Mouse (Mus musculus): Measurements from ENCODE around the gene Prcc.

Prcc gene

GRCm38 (mm10) chr3:87885281-87886003 lies at the start of gene Prcc:
Gene Prcc (minus strand): TSS chr3:87885608.
- DNase-seq = peak; percentile 88 to 98

DNA sequence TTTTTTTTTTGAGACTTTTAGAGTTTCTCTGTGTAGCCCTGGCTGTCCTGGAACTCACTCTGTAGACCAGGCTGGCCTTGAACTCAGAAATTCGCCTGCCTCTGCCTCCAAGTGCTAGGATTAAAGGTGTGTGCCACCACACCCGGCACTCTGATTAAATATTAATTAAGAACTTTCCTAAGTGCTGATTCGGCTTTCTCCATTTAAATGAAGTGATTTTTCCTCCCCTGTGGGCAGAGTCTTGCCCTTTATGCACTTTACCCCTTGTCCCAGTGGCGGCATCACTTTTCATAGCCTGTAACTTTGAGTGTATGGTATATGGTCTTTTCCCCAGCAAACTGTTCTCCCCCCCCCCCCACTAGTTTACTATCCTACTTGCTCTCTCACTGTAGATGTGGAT lies 49.8 kb upstream of the Prcc start:
- DNase-seq = no peak

GRCm38 (mm10) chr3:87934501-87934900 lies 49.1 kb upstream of the Prcc start:
- no peak for DNase-seq

- no peak for DNase-seq
Observed at GRCm38 (mm10) chr3:87934026-87934425, 48.6 kb upstream of the Prcc start.

- DNase-seq = peak; percentile 97 to 98
Observed at GRCm38 (mm10) chr3:87930078-87930795, 44.8 kb upstream of the Prcc start, which contains the start of the genes Isg20l2 and Rrnad1. Gene Isg20l2 (plus strand): TSS chr3:87930314. Gene Rrnad1 (minus strand): TSS chr3:87930717.

DNA sequence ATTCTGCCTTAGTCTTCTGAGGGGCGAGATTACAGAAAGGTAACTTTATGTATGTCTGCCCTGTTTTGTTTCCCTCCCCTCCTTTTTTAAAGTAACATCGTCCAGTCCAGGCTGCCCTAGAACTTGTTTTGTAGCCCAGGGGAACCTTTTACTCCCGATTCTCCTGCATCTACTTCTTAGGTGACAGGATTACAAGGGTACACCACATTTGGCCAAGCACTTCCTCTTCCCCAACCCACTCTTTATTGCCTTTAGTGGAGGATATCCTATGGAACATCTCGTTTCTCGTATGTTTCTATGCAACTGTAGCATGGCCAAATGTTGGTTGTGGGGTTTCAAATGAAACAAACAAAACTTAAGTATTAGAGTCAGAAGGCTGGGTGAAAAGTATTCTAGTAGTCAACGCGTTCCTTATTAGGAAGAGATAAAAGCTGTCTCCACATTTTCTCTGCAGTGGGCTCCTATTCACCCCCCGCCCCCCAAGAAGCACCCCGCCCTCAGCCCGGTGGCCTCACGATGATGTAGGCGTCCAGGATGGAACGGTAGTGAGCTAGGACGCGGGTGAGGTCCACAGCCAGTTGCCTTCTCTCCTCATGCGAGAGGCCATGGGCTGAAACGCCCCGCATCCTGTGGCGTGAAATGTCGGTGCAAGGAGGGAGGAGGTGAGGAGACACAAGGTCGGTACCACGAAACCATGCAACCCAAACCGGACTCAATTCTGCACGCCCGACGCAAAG lies 44.1 kb upstream of the Prcc start:
- no peak for DNase-seq

DNA sequence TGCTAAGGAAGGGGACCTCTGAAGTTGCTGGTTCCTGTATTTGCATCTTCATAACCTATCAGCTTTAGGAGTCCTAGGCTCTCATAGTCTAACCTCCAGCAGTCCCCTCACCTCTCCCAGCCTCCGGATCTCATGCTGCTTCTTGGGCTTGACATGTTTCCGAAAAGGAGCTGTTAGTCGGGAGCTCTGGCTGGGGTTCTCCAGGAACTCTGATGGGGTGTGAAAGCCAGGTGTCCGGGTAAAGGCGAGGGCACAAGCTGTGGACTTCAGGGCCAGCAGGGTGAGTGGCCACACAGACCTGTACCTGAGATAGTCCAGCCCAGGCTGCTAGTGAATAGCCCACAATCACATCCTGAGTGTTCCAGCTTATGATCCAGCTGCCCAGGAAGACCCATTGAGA lies 42.0 kb upstream of the Prcc start:
- no peak for DNase-seq

DNA sequence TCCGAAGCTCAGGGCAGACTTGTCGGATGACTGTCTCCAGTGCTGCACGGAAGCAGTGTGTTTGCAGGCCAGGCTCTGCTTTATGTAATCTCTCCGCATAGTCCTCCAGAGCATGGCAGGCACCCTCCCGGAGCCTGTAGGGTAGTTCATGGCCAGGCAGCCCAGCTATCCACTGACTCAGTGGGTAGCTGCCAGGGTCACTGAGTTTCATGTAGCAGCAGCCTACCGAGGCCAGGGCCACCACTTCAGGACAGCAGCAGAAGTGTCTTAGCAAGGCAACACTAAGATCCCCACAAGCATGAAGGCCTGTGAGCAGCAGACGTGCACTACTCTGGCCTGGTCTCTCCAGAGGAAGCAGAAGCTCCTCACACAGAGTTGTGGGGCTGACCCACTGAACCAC lies 39.6 kb upstream of the Prcc start:
- no peak for DNase-seq

DNA sequence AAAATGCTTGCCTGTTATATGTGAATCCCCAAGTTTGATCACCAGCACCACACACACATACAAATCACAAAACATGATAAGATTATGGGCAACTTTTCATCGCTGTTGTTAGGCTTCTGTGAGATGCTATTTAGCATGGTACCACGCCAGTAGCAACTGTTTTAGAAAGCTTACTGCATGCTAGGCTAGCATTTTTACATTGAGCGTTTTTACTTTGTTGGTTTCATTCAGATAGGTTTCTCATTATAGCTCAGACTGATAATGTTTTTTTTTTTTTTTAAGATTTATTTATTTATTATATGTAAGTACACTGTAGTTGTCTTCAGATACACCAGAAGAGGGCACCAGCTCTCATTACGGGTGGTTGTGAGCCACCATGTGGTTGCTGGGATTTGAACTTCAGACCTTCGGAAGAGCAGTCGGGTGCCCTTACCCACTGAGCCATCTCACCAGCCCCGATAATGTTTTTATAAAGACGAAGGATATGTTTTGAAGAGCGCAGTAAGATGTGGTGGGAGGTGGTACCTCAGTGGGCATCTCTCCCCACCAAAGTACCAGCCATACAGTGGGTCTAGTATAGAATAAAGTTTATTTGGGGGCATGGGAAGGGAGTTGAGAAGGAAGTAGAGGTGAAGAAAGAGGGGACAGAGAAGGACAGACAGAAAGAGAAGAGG lies 35.0 kb upstream of the Prcc start:
- DNase-seq = no peak

DNA sequence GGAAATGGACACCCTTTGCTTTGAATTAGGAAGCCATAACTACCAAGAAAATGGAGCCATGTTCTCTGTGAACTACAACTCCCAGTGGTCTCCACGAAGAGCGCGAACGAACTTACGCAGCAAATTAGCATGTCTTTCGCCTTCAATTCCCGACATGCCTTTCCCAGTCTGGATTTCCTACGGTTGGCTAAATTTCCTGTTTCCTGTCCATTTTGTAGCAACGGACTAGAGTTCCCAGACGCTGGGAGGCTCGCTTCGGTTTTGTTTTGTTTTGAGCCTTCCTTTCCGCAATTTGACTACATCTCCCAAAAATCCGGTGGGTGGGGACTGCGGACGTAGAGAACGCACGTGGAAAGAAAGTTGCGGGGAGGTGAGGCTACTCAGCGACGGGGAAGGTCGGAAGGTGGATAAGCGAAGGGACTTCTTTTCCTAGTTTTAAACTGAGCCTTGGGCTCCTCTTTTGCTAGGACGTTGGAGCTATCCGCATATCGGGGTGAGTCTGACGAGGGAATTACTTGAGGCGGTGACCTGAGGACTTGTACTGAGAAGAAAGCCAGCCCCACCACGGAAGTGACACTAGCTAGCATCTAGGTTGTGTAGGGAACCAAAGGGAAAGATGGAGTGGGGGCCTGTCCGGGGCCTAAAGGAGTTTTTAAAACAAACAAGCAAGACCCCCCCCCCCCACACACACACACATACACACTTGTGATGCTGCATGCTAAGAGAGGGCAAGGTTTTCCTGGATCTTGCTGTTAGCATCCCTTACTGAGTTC lies 34.1 kb upstream of the Prcc start, which contains the start of gene Mrpl24:
TSS of gene Mrpl24 (plus strand) at position 171 of the 773 bp plus-strand sequence.
- peak; percentile 78 to 88 for DNase-seq

- DNase-seq = peak in 1 of 2 experiments; percentile 2
Observed at GRCm38 (mm10) chr3:87918551-87918950, 33.1 kb upstream of the Prcc start.

GRCm38 (mm10) chr3:87916990-87917389 lies 31.6 kb upstream of the Prcc start:
- no peak for DNase-seq

DNA sequence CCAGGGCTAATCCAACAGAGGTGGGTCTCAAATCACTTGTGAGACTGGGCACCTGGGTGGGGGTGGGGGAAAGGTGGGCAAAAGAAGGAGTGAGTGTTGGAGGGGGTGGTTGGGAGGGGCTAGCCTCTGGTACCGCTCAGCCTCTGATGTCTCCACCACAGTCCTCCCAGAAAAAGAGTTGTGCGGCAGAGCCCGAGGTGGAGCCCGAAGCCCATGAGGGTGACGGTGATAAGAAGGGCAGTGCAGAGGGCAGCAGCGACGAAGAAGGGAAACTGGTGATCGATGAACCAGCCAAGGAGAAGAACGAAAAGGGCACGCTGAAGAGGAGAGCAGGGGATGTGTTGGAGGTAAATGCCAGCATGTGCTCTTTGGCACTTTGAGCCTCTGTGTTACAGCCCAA lies 28.5 kb upstream of the Prcc start:
- DNase-seq = peak in 1 of 2 experiments; percentile 5

- DNase-seq = no peak
Observed at GRCm38 (mm10) chr3:87913491-87913890, 28.1 kb upstream of the Prcc start.

DNA sequence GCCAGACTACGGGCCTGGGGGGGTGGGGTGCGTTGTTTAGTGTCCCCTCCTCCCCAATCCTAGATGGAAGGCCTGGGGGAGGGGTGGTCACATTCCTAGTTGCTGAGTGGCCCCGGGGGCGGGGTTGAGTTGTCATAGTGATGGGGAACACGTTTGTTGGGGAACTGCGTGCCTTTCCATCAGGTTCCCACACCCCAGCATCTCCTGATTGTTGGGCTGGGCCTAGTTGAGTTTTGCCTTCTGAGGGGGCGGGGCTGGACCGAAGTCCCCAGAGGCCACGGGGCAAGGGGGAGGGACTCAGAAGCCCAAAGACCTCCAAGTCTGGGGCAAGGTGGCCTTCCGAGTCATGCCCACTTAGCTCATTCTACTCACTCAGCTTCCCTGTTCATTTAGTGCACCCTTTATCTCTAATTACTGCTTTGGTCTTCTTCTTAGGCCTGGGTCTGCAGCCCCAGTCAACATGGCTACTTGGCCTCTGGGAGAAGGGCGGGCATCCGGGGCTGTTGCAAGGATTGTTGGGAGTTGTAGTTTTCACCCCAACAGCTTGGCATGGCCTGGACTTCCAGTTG lies 25.2 kb upstream of the Prcc start:
- DNase-seq = peak; percentile 60 to 70

- peak in 1 of 2 experiments; percentile 14 for DNase-seq
Observed at GRCm38 (mm10) chr3:87909874-87910273, 24.5 kb upstream of the Prcc start.

DNA sequence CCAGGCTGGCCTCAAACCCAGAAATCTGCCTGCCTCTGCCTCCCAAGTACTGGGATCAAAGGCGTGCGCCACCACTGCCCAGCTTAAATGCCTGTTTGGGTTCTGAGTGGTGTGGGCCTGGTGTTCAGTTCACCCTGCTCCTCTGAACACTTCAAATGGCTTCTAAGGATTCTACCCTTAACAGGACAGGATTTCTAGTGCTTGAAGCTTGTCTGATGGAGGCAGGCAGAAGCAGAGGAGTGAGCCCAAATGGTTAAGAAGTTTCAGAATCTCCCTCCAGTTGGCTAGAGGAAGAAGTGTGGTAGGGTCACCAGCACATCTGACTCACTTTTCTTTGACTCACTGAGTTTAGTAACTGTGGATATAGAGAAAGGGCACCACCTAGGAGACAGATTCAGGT lies 24.0 kb upstream of the Prcc start:
- no peak for DNase-seq

DNA sequence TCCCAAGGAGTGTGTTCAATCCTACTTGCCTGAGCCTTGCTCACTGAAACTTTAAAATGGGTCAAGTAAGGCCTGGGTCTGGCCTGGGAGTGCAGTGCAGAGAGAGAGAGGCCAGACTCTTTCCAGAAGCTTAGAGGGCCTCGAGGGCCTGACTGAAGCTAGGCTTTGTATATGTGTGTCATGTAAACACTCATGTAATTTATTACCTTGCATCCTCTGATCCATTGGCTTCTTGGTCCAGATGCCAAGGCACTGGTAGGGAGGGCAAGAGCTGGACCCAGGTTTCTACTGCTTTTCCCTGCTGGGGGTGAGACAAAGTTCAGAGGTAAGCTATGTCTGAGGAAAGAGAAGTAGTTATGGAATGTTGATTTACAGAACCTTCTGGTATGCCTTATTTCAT lies 22.5 kb upstream of the Prcc start:
- peak in 1 of 2 experiments; percentile 10 for DNase-seq

- peak; percentile 42 to 49 for DNase-seq
Observed at GRCm38 (mm10) chr3:87906981-87907857, 21.8 kb upstream of the Prcc start.

GRCm38 (mm10) chr3:87906601-87906980 lies 21.2 kb upstream of the Prcc start:
- peak; percentile 63 to 80 for DNase-seq

All from cerebellum, adult 18-20 months (tissue).